Mouse (Mus musculus) intestine, embryonic 16.5 days (tissue): ENCODE measurements around the gene Gm17359. TPM values are rescaled to one million over a fixed set of nuclear protein-coding genes. Genes with fewer than 3 reads are reported as not detected.
A peak's percentile ranks its signal among the peaks of the same experiment; 100 is the strongest.

ENCODE experiments used
- ATAC-seq: fragments of 200-750 bp; cut with Nextera tagmentation; 2 replicates; pipeline ENCODE4 v1.8.0; 2017; ENCODE audit warnings: moderate TSS enrichment, moderate library complexity
- H3K27ac ChIP-seq: fragments of 300-500 bp; sonication (generic); 2 replicates; pipeline ENCODE4 v1.5.1; 2014; ENCODE audit warnings: mild to moderate bottlenecking, low read length
- H3K27me3 ChIP-seq: fragments of 300-500 bp; sonication (generic); replicated peaks from 2 replicates; pipeline ENCODE4 v1.6.1; 2014; ENCODE audit warnings: low read length, control low read depth, mixed read lengths; ENCODE audit not compliant: control insufficient read depth, insufficient read depth
- H3K36me3 ChIP-seq: fragments of 300-500 bp; sonication (generic); 2 replicates; pipeline ENCODE4 v1.6.1; 2014; ENCODE audit warnings: low read length, control low read depth; ENCODE audit not compliant: control insufficient read depth, insufficient read depth
- H3K4me1 ChIP-seq: fragments of 300-500 bp; sonication (generic); 2 replicates; pipeline ENCODE4 v1.6.1; 2014; ENCODE audit warnings: low read length, control low read depth, mixed read lengths; ENCODE audit not compliant: control insufficient read depth, insufficient read depth
- H3K4me2 ChIP-seq: fragments of 300-500 bp; sonication (generic); 2 replicates; pipeline ENCODE4 v1.6.1; 2014; ENCODE audit warnings: low read depth, low read length, control low read depth
- H3K4me3 ChIP-seq: fragments of 300-500 bp; sonication (generic); 2 replicates; pipeline ENCODE4 v1.5.1; 2014; ENCODE audit warnings: mild to moderate bottlenecking, low read length
- H3K9ac ChIP-seq: fragments of 300-500 bp; sonication (generic); 2 replicates; pipeline ENCODE4 v1.6.1; 2014; ENCODE audit warnings: low read depth, low read length
- H3K9me3 ChIP-seq: fragments of 300-500 bp; sonication (generic); 2 replicates; pipeline ENCODE4 v1.6.1; 2016; ENCODE audit warnings: low read length, control low read depth; ENCODE audit not compliant: control insufficient read depth
- WGBS: fragments of 180-500 bp; shearing (Covaris S2); extraction: QIAGEN DNeasy Blood & Tissue Kit; methylation state at CpG from one replicate; pipeline ENCODE4 v1.1.7; 2014; 5-methylcytosine and 5-hydroxymethylcytosine counted together
- polyA plus RNA-seq: library from polyadenylated mRNA; unstranded; fragments of >200 nt; fragmentation: Nextera tagmentation; extraction: Ambion mirVana; gene quantifications from 2 replicates; pipeline ENCODE4 v1.2.1, GENCODE M21; 2015

Gene Gm17359
- polyA plus RNA-seq, 1 experiment from 2014 or later, result not detected

DNA sequence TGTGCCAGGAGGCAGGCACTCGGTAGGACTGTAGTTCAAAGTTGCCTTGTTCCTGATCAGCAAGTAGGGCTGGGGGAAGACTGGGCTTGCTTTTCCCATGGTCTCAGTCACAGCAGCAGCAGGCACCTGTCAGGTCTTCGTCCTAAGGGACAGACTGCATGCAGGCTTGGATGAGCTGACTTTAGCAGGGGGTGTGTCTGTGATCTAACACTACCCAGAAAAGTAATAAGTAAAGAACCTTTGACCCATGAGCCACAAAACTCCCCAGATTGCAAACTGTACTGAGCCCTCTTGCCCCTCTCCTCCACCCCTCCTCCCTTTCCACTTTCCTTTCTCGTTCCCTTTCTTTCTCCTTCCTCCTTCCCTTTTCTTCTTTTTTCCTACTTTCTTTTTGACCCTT is 4.3 kb downstream of the Gm17359 start:
- H3K4me1 ChIP-seq, result 0 out of 2 replicates have a peak, but pooled peaks cover 3% of the 10 kb centered on the region
- ATAC-seq, result peak; percentile 64
- no peaks in the 10 kb centered on the region for H3K36me3 ChIP-seq
- H3K27me3 ChIP-seq, result no peaks in the 10 kb centered on the region
- H3K27ac ChIP-seq, result no peak overlapping the region
- WGBS, result 35% methylated on average over 3 of the region's 3 CpGs
- H3K9ac ChIP-seq, result no peak overlapping the region
- H3K4me2 ChIP-seq, result no peak overlapping the region
- no peak overlapping the region for H3K4me3 ChIP-seq
- no peaks in the 10 kb centered on the region for H3K9me3 ChIP-seq

DNA sequence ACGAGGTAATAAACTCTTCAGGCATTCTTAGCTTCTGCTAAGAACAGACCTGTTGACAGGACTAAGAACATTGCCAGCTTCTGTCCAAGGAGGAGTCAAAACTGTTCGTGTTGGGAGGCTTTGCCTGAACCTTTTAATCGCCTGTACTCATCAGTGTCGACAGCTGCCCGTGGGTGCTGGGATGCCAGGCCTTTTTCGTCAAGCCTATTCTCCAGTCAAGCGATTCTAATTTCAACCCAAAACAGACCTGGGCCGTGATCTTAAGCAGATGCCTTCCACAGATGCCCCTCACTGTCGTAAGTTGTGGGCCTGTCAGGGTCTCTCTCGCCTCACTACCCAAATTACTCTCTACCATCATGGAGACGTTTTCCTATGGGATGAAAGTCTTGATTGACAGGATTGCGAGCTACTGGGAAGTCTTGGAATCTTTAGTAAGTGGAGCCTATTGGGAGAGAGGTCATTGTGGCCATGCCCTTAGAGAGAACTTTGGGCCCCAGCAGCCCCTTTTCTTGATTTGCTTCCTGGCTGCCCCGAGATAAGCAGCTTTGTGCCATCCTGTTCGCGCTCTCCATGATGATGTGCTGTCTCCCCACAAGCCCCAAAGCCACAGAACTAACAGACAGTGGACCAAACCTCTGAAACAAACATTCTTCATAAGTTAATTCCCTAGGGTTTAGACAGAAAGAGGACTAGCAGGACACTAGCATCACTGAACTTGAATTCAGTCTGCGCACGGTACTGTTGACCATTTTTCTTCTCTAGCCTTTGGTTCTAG is 6.7 kb downstream of the Gm17359 start:
- Histone ChIP-seq H3K27me3 (no peaks in the 10 kb centered on the region), H3K4me1 (0 out of 2 replicates have a peak, but pooled peaks cover 3% of the 10 kb centered on the region), H3K36me3 (no peaks in the 10 kb centered on the region), H3K27ac (no peak overlapping the region), H3K9me3 (no peaks in the 10 kb centered on the region), H3K4me2 (no peak overlapping the region), H3K9ac (no peak overlapping the region), H3K4me3 (no peak overlapping the region)
- no peak for ATAC-seq
- 80% methylated on average over 17 of the region's 17 CpGs for WGBS

DNA sequence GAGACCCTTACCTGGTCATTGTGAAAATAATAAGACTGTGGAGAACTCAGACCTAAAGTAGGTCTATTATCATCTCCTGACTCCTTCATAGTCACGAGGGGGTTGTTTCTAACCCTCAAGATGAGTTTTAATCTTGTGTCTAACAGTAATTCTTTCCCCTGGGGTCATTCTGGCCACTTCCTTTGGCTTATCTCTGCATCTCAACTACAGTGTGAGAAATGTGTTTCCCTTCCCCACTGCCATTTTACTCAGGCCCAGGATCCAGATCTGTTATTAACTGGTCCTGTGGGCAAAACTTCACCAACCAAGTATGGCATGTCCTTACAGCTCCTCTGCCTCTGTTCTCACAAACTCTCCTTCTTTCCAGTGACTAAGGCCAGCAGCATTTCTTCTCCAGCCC is 12.8 kb downstream of the Gm17359 start:
- Histone ChIP-seq H3K27me3 (no peaks in the 10 kb centered on the region), H3K4me3 (no peak overlapping the region), H3K27ac (no peak overlapping the region), H3K36me3 (no peaks in the 10 kb centered on the region), H3K4me2 (no peak overlapping the region), H3K9me3 (no peaks in the 10 kb centered on the region), H3K9ac (no peak overlapping the region), H3K4me1 (no peaks in the 10 kb centered on the region)
- 63% methylated on average over 1 of the region's 1 CpGs for WGBS
- ATAC-seq, result no peak

DNA sequence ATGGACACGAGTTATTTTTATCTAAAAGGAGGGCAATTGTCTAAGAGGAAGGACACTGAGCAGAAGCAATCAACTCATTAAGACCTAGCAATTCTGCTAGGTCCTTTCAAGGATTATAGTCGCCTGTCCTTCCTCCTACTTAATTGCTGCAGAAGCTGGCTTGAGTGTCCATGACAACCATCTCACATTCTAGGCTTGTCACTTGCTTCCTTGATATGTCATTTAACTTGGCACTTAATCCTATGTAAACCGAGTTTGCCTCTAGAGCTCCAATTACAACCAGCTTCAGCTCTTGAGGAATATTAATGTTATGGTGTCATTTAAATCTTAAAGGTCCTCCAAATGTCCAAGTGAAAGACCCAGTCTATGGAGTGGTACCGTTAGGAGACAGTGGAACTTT is 22.3 kb downstream of the Gm17359 start:
- Histone ChIP-seq H3K4me1 (no peaks in the 10 kb centered on the region), H3K9ac (no peak overlapping the region), H3K9me3 (no peaks in the 10 kb centered on the region), H3K36me3 (no peaks in the 10 kb centered on the region), H3K27ac (no peak overlapping the region), H3K4me3 (no peak overlapping the region), H3K27me3 (no peaks in the 10 kb centered on the region), H3K4me2 (no peak overlapping the region)
- 41% methylated on average over 4 of the region's 4 CpGs for WGBS
- no peak for ATAC-seq

DNA sequence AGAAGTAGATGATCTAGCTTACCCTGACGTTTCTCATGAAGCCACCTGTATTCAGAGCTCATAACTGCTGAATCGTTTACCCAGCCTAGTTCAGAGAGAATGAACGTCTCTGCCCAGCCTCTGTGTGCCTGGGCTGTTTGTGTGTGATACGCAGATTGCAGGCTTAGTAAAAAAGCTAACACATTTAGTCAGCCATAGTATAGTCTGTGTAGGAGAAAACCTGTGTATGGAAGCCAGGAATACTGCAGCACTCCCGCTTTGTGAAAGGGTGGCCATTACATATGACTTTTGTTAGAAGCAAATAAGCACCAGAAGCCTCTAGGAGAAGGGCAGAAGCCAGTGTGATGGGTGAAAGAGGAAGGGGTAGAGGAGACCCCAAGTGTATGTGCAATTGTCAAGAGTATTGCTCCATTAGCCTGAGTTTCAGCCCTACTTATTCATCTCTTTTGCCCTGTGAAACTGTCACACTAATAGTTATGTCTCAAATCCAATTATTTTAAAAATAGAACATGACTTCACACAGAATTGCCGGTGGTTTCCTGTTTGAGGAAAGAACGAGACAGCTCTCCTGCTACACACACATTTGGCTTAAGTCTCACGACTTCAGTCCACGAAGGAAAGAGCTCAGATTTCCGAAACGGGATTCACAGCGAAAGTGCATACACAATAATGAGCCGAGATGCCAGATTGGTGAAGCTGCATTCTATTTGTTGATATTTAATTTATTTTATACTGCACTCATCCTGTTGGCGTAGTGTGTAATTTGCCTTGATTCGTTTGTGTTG is 24.0 kb downstream of the Gm17359 start:
- Histone ChIP-seq H3K27me3 (no peaks in the 10 kb centered on the region), H3K4me3 (no peak overlapping the region), H3K9ac (no peak overlapping the region), H3K4me1 (no peaks in the 10 kb centered on the region), H3K27ac (no peak overlapping the region), H3K9me3 (no peaks in the 10 kb centered on the region), H3K4me2 (no peak overlapping the region), H3K36me3 (no peaks in the 10 kb centered on the region)
- no peak for ATAC-seq
- 57% methylated on average over 15 of the region's 15 CpGs for WGBS

DNA sequence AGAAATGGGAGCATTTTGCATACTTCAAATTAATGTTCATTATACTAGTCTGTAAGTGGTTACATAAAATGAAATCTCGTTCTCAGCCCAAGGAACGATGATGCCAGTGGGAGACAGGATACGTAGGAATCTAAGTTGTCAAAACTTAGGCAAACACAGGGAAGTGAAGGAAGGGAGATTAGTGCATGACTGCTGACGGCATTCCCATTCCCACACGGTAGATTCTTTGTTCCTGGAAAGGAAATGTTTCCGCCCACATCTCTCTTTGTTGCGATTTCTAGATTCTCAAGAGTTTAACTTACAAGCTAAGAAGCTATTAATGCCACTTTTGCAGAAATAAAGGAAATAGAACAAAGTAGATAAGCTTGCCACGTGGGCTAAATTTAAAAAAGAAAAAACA is 29.6 kb downstream of the Gm17359 start:
- 61% methylated on average over 8 of the region's 8 CpGs for WGBS
- H3K9ac ChIP-seq, result no peak overlapping the region
- no peaks in the 10 kb centered on the region for H3K36me3 ChIP-seq
- no peak overlapping the region for H3K4me3 ChIP-seq
- H3K9me3 ChIP-seq, result no peaks in the 10 kb centered on the region
- H3K4me1 ChIP-seq, result no peaks in the 10 kb centered on the region
- no peak overlapping the region for H3K4me2 ChIP-seq
- ATAC-seq, result no peak
- no peaks in the 10 kb centered on the region for H3K27me3 ChIP-seq
- no peak overlapping the region for H3K27ac ChIP-seq

DNA sequence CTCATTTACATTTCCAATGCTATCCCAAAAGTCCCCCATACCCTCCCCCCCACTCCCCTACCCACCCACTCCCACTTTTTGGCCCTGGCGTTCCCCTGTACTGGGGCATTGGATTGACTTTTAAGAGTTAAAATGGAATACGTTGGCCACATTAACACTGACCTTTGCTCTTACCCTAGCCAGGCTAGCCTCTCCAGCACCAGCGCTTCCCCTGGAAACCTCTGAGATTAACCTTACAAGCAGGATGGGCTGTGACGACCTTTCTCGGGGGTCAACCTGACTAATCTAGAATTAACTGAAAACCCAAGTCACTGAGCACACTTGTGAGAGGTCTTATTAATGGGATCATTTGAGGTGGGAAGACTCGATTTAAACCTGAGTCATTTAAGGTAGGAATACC is 31.8 kb downstream of the Gm17359 start:
- WGBS, result 69% methylated on average over 6 of the region's 6 CpGs
- no peaks in the 10 kb centered on the region for H3K4me1 ChIP-seq

DNA sequence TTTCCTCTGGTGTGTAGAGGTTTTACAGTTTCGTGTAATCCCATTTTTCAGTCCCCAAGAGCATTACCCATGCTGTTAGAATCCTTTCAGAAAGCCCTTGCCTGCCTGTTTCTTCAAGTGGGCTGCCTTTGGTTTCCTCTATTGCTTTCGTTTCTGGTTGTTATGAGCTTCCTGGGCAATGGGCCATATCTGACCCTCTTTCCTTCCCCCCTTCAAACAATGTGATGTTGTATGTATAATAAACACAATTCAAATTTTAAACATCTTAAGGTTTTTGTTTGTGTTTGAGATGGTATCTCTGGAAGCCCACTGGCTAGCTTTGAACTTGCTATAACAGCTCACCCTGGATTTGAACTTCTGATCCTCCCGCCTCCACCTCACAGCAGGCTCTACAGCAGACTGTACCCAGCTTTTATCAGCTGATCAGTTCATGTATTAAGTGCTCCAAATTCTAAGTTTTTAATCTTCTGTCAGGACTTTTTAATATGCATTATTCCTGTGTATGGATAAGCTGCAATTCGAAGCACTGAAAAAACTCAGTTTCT is 34.0 kb downstream of the Gm17359 start:
- no peak overlapping the region for H3K9ac ChIP-seq
- H3K4me3 ChIP-seq, result no peak overlapping the region
- H3K4me1 ChIP-seq, result no peaks in the 10 kb centered on the region
- H3K9me3 ChIP-seq, result no peaks in the 10 kb centered on the region
- no peak overlapping the region for H3K4me2 ChIP-seq
- WGBS, result 62% methylated on average over 4 of the region's 4 CpGs
- H3K36me3 ChIP-seq, result no peaks in the 10 kb centered on the region
- no peak overlapping the region for H3K27ac ChIP-seq
- H3K27me3 ChIP-seq, result no peaks in the 10 kb centered on the region
- ATAC-seq, result no peak

More for the DNA sequence above, 31.8 kb downstream of the Gm17359 start:
- no peak overlapping the region for H3K4me2 ChIP-seq
- no peak overlapping the region for H3K9ac ChIP-seq
- H3K27ac ChIP-seq, result no peak overlapping the region
- H3K27me3 ChIP-seq, result no peaks in the 10 kb centered on the region
- H3K9me3 ChIP-seq, result no peaks in the 10 kb centered on the region
- no peak for ATAC-seq
- no peak overlapping the region for H3K4me3 ChIP-seq
- H3K36me3 ChIP-seq, result no peaks in the 10 kb centered on the region

DNA sequence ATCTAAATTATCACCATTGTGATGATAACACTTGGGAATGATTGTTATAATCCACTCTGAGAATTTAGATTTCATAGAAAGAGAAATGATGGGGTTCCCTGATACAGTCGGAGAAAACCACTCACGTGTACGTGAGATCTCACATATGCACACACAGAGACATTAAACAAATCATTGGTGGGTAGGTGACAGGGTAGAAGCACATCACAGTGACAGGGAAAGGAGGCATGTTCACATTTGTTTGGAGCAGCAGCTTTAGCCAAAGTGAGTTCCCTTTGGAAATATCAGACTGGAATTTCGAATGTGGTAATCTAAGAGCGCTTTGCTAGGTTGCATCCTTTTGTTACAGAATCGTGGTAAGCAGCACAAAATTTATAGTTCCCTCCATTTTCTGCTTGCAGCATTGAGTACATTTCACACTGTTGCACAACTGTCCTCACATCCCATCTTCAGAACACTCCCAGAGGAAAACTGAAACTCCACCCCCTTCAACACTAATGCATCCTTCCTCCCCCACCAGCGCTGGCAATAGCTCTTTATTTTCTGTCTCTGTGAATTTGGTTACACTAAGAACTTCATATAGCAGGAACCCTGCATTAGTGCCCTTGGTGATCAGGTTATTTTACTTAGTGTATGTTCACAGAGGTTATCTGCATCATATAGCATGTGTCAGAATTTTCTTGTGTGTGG is 35.2 kb downstream of the Gm17359 start:
- Histone ChIP-seq H3K4me3 (no peak overlapping the region), H3K4me2 (no peak overlapping the region), H3K27me3 (no peaks in the 10 kb centered on the region), H3K4me1 (no peaks in the 10 kb centered on the region), H3K27ac (no peak overlapping the region), H3K9me3 (no peaks in the 10 kb centered on the region), H3K36me3 (no peaks in the 10 kb centered on the region), H3K9ac (no peak overlapping the region)
- ATAC-seq, result no peak
- 76% methylated on average over 7 of the region's 7 CpGs for WGBS
